Mouse (Mus musculus): ENCODE results near the gene Utrn.

DNA sequence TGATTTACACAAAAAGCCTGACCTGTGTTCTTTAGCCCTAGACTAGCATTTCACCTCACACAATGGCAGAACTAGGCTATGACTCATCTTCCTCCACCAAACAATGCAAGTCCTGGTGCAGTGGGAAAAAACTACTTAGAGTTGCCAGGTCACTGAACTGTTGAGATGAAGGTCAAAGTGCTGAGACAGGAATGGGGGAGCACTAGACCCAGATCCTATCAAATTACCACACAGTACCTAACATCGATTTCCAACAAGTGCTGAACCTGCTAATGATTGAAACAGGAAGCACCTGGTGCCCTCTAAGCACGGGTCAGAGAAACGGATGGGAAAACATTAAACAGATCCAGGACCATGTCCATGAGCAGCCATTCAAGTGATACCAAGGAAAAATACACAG lies 59.5 kb downstream of the Utrn start:
- TF ChIP-seq POLR2A (IDR thresholded peaks at IDR 0.05; ENCODE audit: borderline replicate concordance, insufficient read depth, low read length) (no peak), CTCF (IDR thresholded peaks at IDR 0.05; ENCODE audit: borderline replicate concordance, insufficient read depth, low read depth, low read length) (no peak)
